Mouse (Mus musculus): ENCODE data around the gene Golga2.

- no peak for TF ChIP-seq SIN3A (IDR thresholded peaks at IDR 0.05; ENCODE audit: low read length)
- no peak for TF ChIP-seq POLR2A (IDR thresholded peaks at IDR 0.05; ENCODE audit: low read depth, low read length)
- no peak for TF ChIP-seq ZNF384 (IDR thresholded peaks at IDR 0.05; ENCODE audit: low read depth, low read length)
- no peak for TF ChIP-seq CTCF (conservative IDR thresholded peaks at IDR 0.05 in 1 of 2, IDR thresholded peaks at IDR 0.05 in 1 of 2; ENCODE audit: low read depth in 2 of 2, low read length in 2 of 2)
- TF ChIP-seq MXI1 (IDR thresholded peaks at IDR 0.05; ENCODE audit: low read depth, low read length): no peak
- TF ChIP-seq E2F4 (IDR thresholded peaks at IDR 0.05; ENCODE audit: insufficient replicate concordance, low read depth, low read length): no peak
- no peak for TF ChIP-seq KAT2A (IDR thresholded peaks at IDR 0.05; ENCODE audit: insufficient replicate concordance, low read length)
- TF ChIP-seq EP300 (IDR thresholded peaks at IDR 0.05; ENCODE audit: low read length): no peak
- no peak for TF ChIP-seq ZMIZ1 (IDR thresholded peaks at IDR 0.05; ENCODE audit: low read depth, low read length)
- no peak for TF ChIP-seq POLR2AphosphoS2 (IDR thresholded peaks at IDR 0.05; ENCODE audit: low read depth, low read length)
- TF ChIP-seq CHD2 (IDR thresholded peaks at IDR 0.05; ENCODE audit: low read length): no peak
- no peak for TF ChIP-seq RCOR1 (conservative IDR thresholded peaks at IDR 0.05; ENCODE audit: low read depth, low read length)
These were observed 32.6 kb upstream of the Golga2 start for GRCm38 (mm10) chr2:32254563-32254962.
